Mouse (Mus musculus): ENCODE data around the gene Rab11b. TPM values are rescaled to one million over a fixed set of nuclear protein-coding genes. Genes with fewer than 3 reads are reported as not detected.

The Rab11b gene
- 100 to 1,000 TPM; 199 to 206 TPM for total RNA-seq (2023)

DNA sequence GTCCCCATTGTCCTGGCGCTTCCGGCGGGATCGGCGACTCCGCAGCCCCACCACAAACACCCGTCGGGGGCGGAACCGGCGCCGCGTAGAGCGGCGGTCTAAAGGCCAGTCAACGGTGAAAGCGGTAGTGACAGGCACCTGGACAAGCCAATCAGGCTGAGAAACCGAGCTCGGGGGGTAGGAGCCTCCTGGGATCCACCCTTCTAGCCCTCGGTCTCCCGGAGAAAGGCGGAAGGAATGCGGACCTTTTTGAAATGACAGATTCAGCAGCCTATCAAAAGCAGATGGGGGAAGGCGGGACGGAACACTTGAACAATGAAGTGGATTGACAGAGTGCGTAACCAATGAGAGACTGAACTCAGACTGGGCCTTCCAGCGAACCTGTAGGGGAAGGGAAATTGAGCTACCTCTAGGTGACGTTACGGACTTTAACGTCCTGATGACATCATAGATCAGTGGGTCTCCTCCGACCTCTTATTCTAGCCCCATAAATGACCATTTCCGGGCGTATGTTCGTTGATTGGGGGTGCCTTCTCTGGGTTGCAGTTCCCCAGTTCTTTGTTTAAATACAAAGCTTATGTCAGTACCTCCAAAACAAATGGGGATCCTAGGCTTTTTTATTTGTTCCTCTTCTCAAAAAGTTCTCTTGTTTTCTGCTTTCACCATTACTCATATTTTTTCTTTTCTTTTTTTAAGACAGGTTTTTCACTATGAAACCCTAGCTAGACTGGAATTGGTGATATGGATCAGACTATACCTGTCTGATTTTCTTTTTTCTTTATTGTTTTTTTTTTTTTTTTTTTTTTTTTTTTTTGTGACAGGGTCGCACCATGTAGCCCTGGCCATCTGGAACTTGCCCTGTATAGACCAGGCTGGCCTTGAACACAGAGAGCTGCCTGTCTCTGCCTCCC lies at the start of gene Rab11b:
Gene Rab11b, minus strand, starts transcription at position 276 of the 911 bp plus-strand sequence.

GRCm38 (mm10) chr17:33781124-33781977 lies 21.0 kb upstream of the Rab11b start, which contains the start of gene Angptl4:
TSS of gene Angptl4 (minus strand) at chr17:33781830.

GRCm38 (mm10) chr17:33718384-33718881 lies 41.9 kb downstream of the Rab11b start, which contains the start of gene March2:
TSS of gene March2 (minus strand) at chr17:33718670.

Other genes with a start within 250 kb of the Rab11b start
- 10 to 100 TPM; 84.2 to 91.8 TPM for gene Adamts10, start 236.3 kb downstream of the Rab11b start, total RNA-seq (2023)
- gene Myo1f, start 204.8 kb downstream of the Rab11b start, total RNA-seq (2023): 10 to 100 TPM; 16.7 to 23.1 TPM
- gene Zfp414, start 131.4 kb downstream of the Rab11b start, total RNA-seq (2023): 10 to 100 TPM; 36.3 to 61.0 TPM
- 1 to 10 TPM; 1.1 to 4.8 TPM for gene Pram1, start 122.5 kb downstream of the Rab11b start, total RNA-seq (2023)
- gene Hnrnpm, start 73.7 kb downstream of the Rab11b start, total RNA-seq (2023): 100 to 1,000 TPM; 357 to 366 TPM
- gene March2, start 41.9 kb downstream of the Rab11b start, total RNA-seq (2023): 10 to 100 TPM; 46.9 to 54.2 TPM
- gene Angptl4, start 21.3 kb upstream of the Rab11b start, total RNA-seq (2023): under 1 TPM in 1 of 2 experiments, not detected in 1; 0.15 TPM
- gene Kank3, start 50.0 kb upstream of the Rab11b start, total RNA-seq (2023): 1 to 10 TPM in 1 of 2 experiments, under 1 TPM in 1; 0.74 to 3.9 TPM
- 1,000 to 10,000 TPM; 3,497 to 3,557 TPM for gene Rps28, start 64.0 kb upstream of the Rab11b start, total RNA-seq (2023)
- gene Ndufa7, start 64.0 kb upstream of the Rab11b start, total RNA-seq (2023): 100 to 1,000 TPM; 143 to 152 TPM
- 1 to 10 TPM; 4.5 to 7.4 TPM for gene Cd320, start 82.6 kb upstream of the Rab11b start, total RNA-seq (2023)
- not detected for gene Gm7029, start 113.3 kb upstream of the Rab11b start, total RNA-seq (2023)
- 1 to 10 TPM; 3.7 to 4.7 TPM for gene Kifc1, start 130.1 kb upstream of the Rab11b start, total RNA-seq (2023)
- gene Platr17, start 144.6 kb upstream of the Rab11b start, total RNA-seq (2023): under 1 TPM; 0.74 to 0.96 TPM
- 10 to 100 TPM; 56.7 to 66.7 TPM for gene Daxx, start 148.9 kb upstream of the Rab11b start, total RNA-seq (2023)
- gene Tapbp, start 155.4 kb upstream of the Rab11b start, total RNA-seq (2023): 100 to 1,000 TPM; 452 to 506 TPM
- 10 to 100 TPM; 34.9 to 41.2 TPM for gene Zbtb22, start 155.4 kb upstream of the Rab11b start, total RNA-seq (2023)
- gene Rgl2, start 169.0 kb upstream of the Rab11b start, total RNA-seq (2023): 100 to 1,000 TPM; 191 to 196 TPM
- gene Pfdn6, start 179.8 kb upstream of the Rab11b start, total RNA-seq (2023): 10 to 100 TPM; 62.1 to 66.8 TPM
- 10 to 100 TPM; 40.2 to 41.2 TPM for gene Wdr46, start 180.1 kb upstream of the Rab11b start, total RNA-seq (2023)
- gene B3galt4, start 191.0 kb upstream of the Rab11b start, total RNA-seq (2023): 1 to 10 TPM; 6.1 to 7.1 TPM
- gene Vps52, start 195.3 kb upstream of the Rab11b start, total RNA-seq (2023): 10 to 100 TPM; 95.0 to 95.1 TPM
- gene Rps18, start 195.5 kb upstream of the Rab11b start, total RNA-seq (2023): 1,000 to 10,000 TPM; 1,402 to 1,461 TPM
- 1,000 to 10,000 TPM; 2,757 to 2,769 TPM for gene H2-K1, start 239.8 kb upstream of the Rab11b start, total RNA-seq (2023)

Measured in B cell, adult 67 days (primary cell).